Mouse (Mus musculus) liver, adult 2 months (tissue): ENCODE results near the gene Degs2.

Source experiments
- CTCF ChIP-seq: fragments of 200-500 bp; IDR thresholded peaks from 2 replicates; pipeline ENCODE4 v1.5.1; 2011; ENCODE audit warnings: low read depth, low read length, control low read depth
- POLR2A ChIP-seq: fragments of 200-500 bp; IDR thresholded peaks from 2 replicates; pipeline ENCODE4 v1.6.1; 2011; ENCODE audit warnings: low read length, control low read depth; ENCODE audit not compliant: insufficient read depth; ENCODE audit errors: extremely low read depth

- no peak for TF ChIP-seq POLR2A
- no peak for TF ChIP-seq CTCF
Measured at GRCm38 (mm10) chr12:108705486-108705885, 3.4 kb upstream of the Degs2 start.
